Mouse (Mus musculus) forebrain, embryonic 14.5 days (tissue): Measurements from ENCODE around the gene Vav3. TPM values are rescaled to one million over a fixed set of nuclear protein-coding genes. Genes with fewer than 3 reads are reported as not detected.
"Not testable (repeated sequence)": the region's sequence is repeated elsewhere in the genome, so short reads cannot be mapped to it uniquely, and the experiment has no call there.

Experiments
- ATAC-seq: fragments of 200-750 bp; cut with Nextera tagmentation; 2 replicates; pipeline ENCODE4 v1.8.0; 2017; ENCODE audit warnings: mild to moderate bottlenecking, moderate library complexity
- DNase-seq: peaks from one replicate; pipeline ENCODE4 v3.0.0-alpha.2; 2015; ENCODE audit warnings: low spot score
- H3K27ac ChIP-seq: fragments of 300-500 bp; sonication (generic); 2 replicates; pipeline ENCODE4 v1.5.1; 2014; ENCODE audit warnings: low read depth, mild to moderate bottlenecking, control low read depth, low read length, moderate library complexity
- H3K27me3 ChIP-seq: fragments of 300-500 bp; sonication (generic); replicated peaks from 2 replicates; pipeline ENCODE4 v1.6.1; 2014; ENCODE audit warnings: low read length, control low read depth, mixed read lengths; ENCODE audit not compliant: control insufficient read depth, insufficient read depth
- H3K36me3 ChIP-seq: fragments of 300-500 bp; sonication (generic); 2 replicates; pipeline ENCODE4 v1.6.1; 2014; ENCODE audit warnings: low read length, control low read depth; ENCODE audit not compliant: control insufficient read depth, insufficient read depth
- H3K4me1 ChIP-seq: fragments of 300-500 bp; sonication (generic); 2 replicates; pipeline ENCODE4 v1.6.1; 2014; ENCODE audit warnings: antibody characterized with exemption, low read length, control low read depth; ENCODE audit not compliant: control insufficient read depth, insufficient read depth
- H3K4me2 ChIP-seq: fragments of 300-500 bp; sonication (generic); 2 replicates; pipeline ENCODE4 v1.6.1; 2014; ENCODE audit warnings: mild to moderate bottlenecking, control low read depth, low read length
- H3K4me3 ChIP-seq: fragments of 300-500 bp; sonication (generic); 2 replicates; pipeline ENCODE4 v1.5.1; 2014; ENCODE audit warnings: low read depth, low read length, control low read depth
- H3K9ac ChIP-seq: fragments of 300-500 bp; sonication (generic); 2 replicates; pipeline ENCODE4 v1.6.1; 2014; ENCODE audit warnings: mild to moderate bottlenecking, low read length, control low read depth, moderate library complexity
- H3K9me3 ChIP-seq: fragments of 300-500 bp; sonication (generic); replicated peaks from 2 replicates; pipeline ENCODE4 v1.6.1; 2016; ENCODE audit warnings: low read length, control low read depth, mixed read lengths; ENCODE audit not compliant: control insufficient read depth
- WGBS: fragments of 180-500 bp; shearing (Covaris S2); extraction: QIAGEN DNeasy Blood & Tissue Kit; methylation state at CpG from one replicate; pipeline ENCODE4 v1.1.7; 2014; 5-methylcytosine and 5-hydroxymethylcytosine counted together
- polyA plus RNA-seq: library from polyadenylated mRNA; unstranded; fragments of >200 nt; fragmentation: Nextera tagmentation; extraction: Ambion mirVana; gene quantifications from 2 replicates; pipeline ENCODE4 v1.2.1, GENCODE M21; 2014

Vav3 gene
- polyA plus RNA-seq, 1 experiment from 2014 or later, result 7.5 TPM

- WGBS, result 87% methylated on average over 3 of the region's 3 CpGs
- no peak overlapping the region for H3K4me2 ChIP-seq
- H3K9ac ChIP-seq, result no peak overlapping the region
- no peaks in the 10 kb centered on the region for H3K27me3 ChIP-seq
- no peak for DNase-seq
- H3K27ac ChIP-seq, result no peak overlapping the region
- ATAC-seq, result no peak
- H3K4me1 ChIP-seq, result no peaks in the 10 kb centered on the region
- no peak overlapping the region for H3K4me3 ChIP-seq
- no peaks in the 10 kb centered on the region for H3K36me3 ChIP-seq
- H3K9me3 ChIP-seq, result no peaks in the 10 kb centered on the region
Measured at GRCm38 (mm10) chr3:109444077-109444476, 103.6 kb downstream of the Vav3 start.

- no peak overlapping the region for H3K27ac ChIP-seq
- no peak overlapping the region for H3K9ac ChIP-seq
- no peaks in the 10 kb centered on the region for H3K9me3 ChIP-seq
- H3K4me1 ChIP-seq, result no peaks in the 10 kb centered on the region
- 80% methylated on average over 4 of the region's 4 CpGs for WGBS
- H3K4me3 ChIP-seq, result no peak overlapping the region
- no peaks in the 10 kb centered on the region for H3K36me3 ChIP-seq
- DNase-seq, result no peak
- no peak overlapping the region for H3K4me2 ChIP-seq
- no peaks in the 10 kb centered on the region for H3K27me3 ChIP-seq
- ATAC-seq, result no peak
Measured at GRCm38 (mm10) chr3:109446903-109447302, 106.5 kb downstream of the Vav3 start.

GRCm38 (mm10) chr3:109448249-109448648 lies 107.8 kb downstream of the Vav3 start:
- H3K27me3 ChIP-seq, H3K4me2 ChIP-seq, H3K27ac ChIP-seq, H3K9me3 ChIP-seq, ATAC-seq, H3K4me3 ChIP-seq, DNase-seq, H3K9ac ChIP-seq, H3K36me3 ChIP-seq, H3K4me1 ChIP-seq: not testable (repeated sequence)
- 83% methylated on average over 5 of the region's 5 CpGs for WGBS

DNA sequence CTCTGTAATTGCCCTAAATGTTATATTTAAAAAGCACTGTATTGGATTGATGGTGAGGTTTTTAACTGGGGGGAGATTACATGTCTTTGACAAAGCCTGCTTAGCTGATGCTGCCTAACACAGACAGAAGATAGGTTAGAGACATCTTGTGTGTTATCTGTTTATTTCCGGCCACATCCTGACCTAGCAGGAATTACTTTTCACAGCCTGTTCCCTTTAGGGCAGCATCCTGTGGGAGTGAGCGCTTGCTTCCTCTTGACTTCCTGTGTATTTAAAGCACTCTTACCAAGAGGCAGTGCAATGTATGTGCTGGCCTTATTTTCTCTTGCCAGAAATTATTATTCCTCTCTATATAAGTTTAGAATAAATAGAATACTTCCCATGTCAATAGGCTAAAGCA lies 111.5 kb downstream of the Vav3 start:
- Histone ChIP-seq H3K9ac (no peak overlapping the region), H3K36me3 (no peaks in the 10 kb centered on the region), H3K4me2 (no peak overlapping the region), H3K27ac (no peak overlapping the region), H3K4me3 (no peak overlapping the region), H3K4me1 (no peaks in the 10 kb centered on the region), H3K27me3 (no peaks in the 10 kb centered on the region), H3K9me3 (no peaks in the 10 kb centered on the region)
- DNase-seq, result no peak
- 84% methylated on average over 2 of the region's 2 CpGs for WGBS
- ATAC-seq, result no peak

DNA sequence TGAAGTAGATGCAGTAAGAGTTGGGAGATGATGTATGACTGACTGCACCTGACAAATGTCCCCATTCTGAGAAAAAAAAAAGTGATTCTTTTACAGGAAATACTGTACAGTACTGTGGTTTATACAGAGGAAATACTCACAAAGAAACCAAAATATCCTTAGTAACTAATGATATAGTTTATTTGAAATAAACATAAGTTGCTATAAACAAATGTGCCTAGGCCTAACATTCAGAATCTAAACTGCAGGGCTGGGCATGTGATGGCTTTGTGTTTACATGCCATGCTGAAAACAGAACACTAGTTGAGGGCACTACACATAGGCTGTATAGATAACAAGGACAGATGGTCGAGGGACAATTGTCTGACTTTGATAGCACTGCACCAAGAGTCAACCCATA lies 114.2 kb downstream of the Vav3 start:
- 73% methylated on average over 1 of the region's 1 CpGs for WGBS
- Histone ChIP-seq H3K9ac (no peak overlapping the region), H3K36me3 (no peaks in the 10 kb centered on the region), H3K27ac (no peak overlapping the region), H3K4me1 (no peaks in the 10 kb centered on the region), H3K4me3 (no peak overlapping the region), H3K4me2 (no peak overlapping the region), H3K9me3 (no peaks in the 10 kb centered on the region), H3K27me3 (no peaks in the 10 kb centered on the region)
- DNase-seq (no peak), ATAC-seq (no peak)

DNA sequence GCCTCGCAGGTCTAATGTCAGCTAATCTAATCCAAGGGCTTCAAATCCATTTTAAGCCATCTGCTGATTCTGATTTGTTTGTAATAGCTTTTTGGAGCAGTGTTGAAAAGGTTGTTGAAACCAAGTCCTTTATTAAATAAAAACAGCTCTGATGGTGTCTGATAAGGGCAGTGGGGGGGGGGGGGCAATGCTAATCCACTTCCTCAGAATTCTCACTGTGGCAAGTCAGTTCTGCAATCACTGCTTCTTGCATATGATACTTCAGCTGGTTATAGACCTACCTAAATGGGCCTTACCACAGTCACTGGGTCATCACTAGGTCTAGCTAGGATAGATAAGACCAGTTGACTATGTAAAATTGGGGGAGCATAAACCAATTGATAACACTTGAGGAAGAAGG lies 115.9 kb downstream of the Vav3 start:
- Histone ChIP-seq H3K4me2 (no peak overlapping the region), H3K4me3 (no peak overlapping the region), H3K36me3 (no peaks in the 10 kb centered on the region), H3K27ac (no peak overlapping the region), H3K4me1 (no peaks in the 10 kb centered on the region), H3K9me3 (no peaks in the 10 kb centered on the region), H3K9ac (no peak overlapping the region), H3K27me3 (no peaks in the 10 kb centered on the region)
- no peak for ATAC-seq
- no peak for DNase-seq
- WGBS, result 86% methylated on average over 1 of the region's 1 CpGs

DNA sequence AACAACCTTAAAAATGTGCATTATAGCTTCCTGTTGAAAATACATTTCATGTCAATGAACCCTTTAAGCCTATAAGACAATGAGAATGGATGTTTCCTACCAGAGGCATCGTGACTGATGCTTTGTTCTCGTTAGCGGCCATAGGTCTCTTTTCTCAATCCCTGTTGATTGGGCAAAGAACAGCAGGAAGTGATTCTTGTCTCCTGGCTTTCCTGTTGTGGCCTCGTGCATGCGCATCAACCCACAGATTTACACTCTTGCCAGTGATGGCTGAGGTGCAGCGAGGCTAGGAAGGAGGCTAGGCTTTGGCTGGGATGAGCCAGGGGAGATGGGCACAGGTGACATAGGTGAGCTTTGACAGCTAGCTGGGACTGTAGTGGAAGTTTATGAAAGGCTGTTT lies 123.2 kb downstream of the Vav3 start:
- Histone ChIP-seq H3K27me3 (no peaks in the 10 kb centered on the region), H3K36me3 (no peaks in the 10 kb centered on the region), H3K4me3 (no peak overlapping the region), H3K9ac (no peak overlapping the region), H3K27ac (no peak overlapping the region), H3K4me1 (no peaks in the 10 kb centered on the region), H3K4me2 (no peak overlapping the region), H3K9me3 (no peaks in the 10 kb centered on the region)
- 65% methylated on average over 6 of the region's 6 CpGs for WGBS
- DNase-seq (no peak), ATAC-seq (no peak)

DNA sequence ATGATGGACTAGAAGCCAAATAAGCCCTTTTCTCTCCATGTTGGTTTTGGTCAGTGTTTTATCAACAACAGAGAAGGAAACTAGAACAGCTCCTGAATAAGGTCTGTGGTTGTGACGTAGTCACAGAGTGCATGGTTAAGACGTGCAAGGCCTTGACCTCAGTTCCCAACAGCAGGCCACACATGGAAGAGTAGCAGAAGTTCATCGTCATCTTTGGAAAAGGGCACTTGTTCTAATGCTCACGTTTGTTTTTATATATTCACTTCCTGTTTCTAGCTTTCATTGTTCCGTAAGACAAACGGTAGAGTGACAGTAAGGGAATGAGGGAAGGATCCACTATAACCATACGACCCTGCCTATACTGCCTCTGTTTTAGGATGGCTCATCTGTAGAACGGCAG lies 124.1 kb downstream of the Vav3 start:
- 93% methylated on average over 8 of the region's 8 CpGs for WGBS
- H3K27me3 ChIP-seq, result no peaks in the 10 kb centered on the region
- ATAC-seq, result no peak
- no peak overlapping the region for H3K4me2 ChIP-seq
- H3K36me3 ChIP-seq, result no peaks in the 10 kb centered on the region
- no peaks in the 10 kb centered on the region for H3K4me1 ChIP-seq
- H3K4me3 ChIP-seq, result no peak overlapping the region
- H3K9ac ChIP-seq, result no peak overlapping the region
- no peak overlapping the region for H3K27ac ChIP-seq
- no peaks in the 10 kb centered on the region for H3K9me3 ChIP-seq
- DNase-seq, result no peak

DNA sequence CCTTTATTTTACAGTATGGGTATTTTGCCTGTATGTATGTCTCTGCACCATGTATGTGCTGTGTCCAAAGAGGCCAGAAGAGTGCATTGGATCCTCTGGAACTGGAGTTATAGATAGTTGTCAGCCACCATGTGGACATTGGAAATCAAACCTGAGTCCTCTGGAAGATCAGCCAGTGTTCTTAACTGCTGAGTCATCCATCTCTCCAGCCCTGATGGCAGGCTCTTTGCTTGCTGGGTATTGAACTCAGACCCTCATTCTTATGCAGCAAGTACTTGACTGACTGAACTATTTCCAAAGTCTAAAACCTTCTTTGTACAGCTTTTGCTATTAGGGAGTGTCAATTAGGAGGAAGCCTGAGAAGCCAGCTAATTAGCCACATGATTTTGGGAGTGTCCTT lies 126.1 kb downstream of the Vav3 start:
- H3K27ac ChIP-seq, result no peak overlapping the region
- H3K4me3 ChIP-seq, result no peak overlapping the region
- H3K27me3 ChIP-seq, result no peaks in the 10 kb centered on the region
- no peak overlapping the region for H3K9ac ChIP-seq
- ATAC-seq (no peak), DNase-seq (no peak)
- H3K36me3 ChIP-seq, result no peaks in the 10 kb centered on the region
- no peaks in the 10 kb centered on the region for H3K4me1 ChIP-seq
- no peaks in the 10 kb centered on the region for H3K9me3 ChIP-seq
- no peak overlapping the region for H3K4me2 ChIP-seq

- Histone ChIP-seq H3K27me3 (no peaks in the 10 kb centered on the region), H3K4me1 (no peaks in the 10 kb centered on the region), H3K9me3 (no peaks in the 10 kb centered on the region), H3K36me3 (no peaks in the 10 kb centered on the region), H3K4me3 (no peak overlapping the region), H3K4me2 (no peak overlapping the region), H3K9ac (no peak overlapping the region), H3K27ac (no peak overlapping the region)
- ATAC-seq (no peak), DNase-seq (no peak)
- WGBS, result 76% methylated on average over 4 of the region's 4 CpGs
Measured at GRCm38 (mm10) chr3:109467288-109467687, 126.8 kb downstream of the Vav3 start.
